In the genomic region with DNA sequence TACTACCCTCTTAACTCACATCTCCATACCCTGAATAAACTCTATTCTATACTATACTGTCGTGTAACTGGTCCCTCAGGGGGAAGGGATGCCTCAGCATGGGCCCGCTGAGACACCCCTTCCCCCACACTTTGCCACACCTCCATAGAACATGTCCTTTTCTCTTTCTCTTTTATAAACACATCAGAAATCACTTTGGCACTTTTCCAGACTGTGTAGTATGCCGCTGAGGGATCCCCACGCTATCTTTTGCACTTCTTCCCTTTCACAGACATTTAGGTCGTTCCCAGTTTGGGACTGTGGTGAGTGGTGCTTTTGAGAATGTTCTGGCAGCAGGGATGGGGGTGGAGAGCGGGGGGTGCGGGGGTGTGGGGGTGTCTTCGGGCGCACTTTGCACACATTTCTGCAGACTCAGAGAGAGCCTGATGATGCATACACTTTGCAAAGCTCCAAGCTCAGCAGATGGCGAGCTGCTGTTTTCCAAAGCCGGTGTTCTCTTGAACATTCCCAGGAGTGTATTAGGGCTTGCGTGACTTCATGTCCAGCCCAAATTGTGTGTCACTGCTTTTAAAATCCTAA, we compare ENCODE assay signal across 19 mouse cellular contexts. TPM values are rescaled to one million over a fixed set of nuclear protein-coding genes. Genes with fewer than 3 reads are reported as not detected.
DNase-seq lines count a peak whose midpoint lies in the region; ATAC-seq and TF ChIP-seq lines count a peak whose summit lies in the region.
"Had no signal": no experiment of that assay in that cellular context is flagged by ENCODE, and none has a peak within 500 bp of the region (broad histone marks: within the 10 kb centered on the region; RNA-seq: fewer than 3 reads in every experiment).

No protein-coding gene starts in this region.

- no peak overlapping the region for H3K4me2 ChIP-seq in lung, embryonic 14.5 days
- peak overlapping the region; percentile 3; the same call in 1 of the 2 replicates for H3K4me2 ChIP-seq in stomach, postnatal 0 days (replicated peaks; ENCODE audit: low read depth)
- no peak overlapping the region for H3K4me2 ChIP-seq in kidney, embryonic 14.5 days (replicated peaks; ENCODE audit: low read depth, low read length)
- H3K4me2 ChIP-seq in forebrain, embryonic 14.5 days (ENCODE audit: low read length): no peak overlapping the region
- H3K4me2 ChIP-seq: hindbrain, embryonic 13.5 days; limb, embryonic 12.5 days; neural tube, embryonic 15.5 days had no signal

- no peak for ATAC-seq in lung, embryonic 14.5 days (ENCODE audit: insufficient read depth)
- ATAC-seq in stomach, postnatal 0 days (ENCODE audit: low FRiP score, low TSS enrichment): peak; percentile 40; the same call in 1 of the 2 replicates
- ATAC-seq in kidney, embryonic 14.5 days (ENCODE audit: low FRiP score, low TSS enrichment): no peak
- no peak for ATAC-seq in forebrain, embryonic 14.5 days

- no peaks in the 10 kb centered on the region for H3K36me3 ChIP-seq in lung, embryonic 14.5 days (ENCODE audit: insufficient read depth)
- no peaks in the 10 kb centered on the region for H3K36me3 ChIP-seq in stomach, postnatal 0 days (ENCODE audit: control insufficient read depth, insufficient read depth, low read length)
- H3K36me3 ChIP-seq in kidney, embryonic 14.5 days (ENCODE audit: control insufficient read depth, insufficient read depth, low read length): no peaks in the 10 kb centered on the region
- H3K36me3 ChIP-seq in forebrain, embryonic 14.5 days (ENCODE audit: control insufficient read depth, insufficient read depth, low read length): no peaks in the 10 kb centered on the region
- H3K36me3 ChIP-seq: embryonic facial prominence, embryonic 10.5 days; hindbrain, embryonic 13.5 days; limb, embryonic 12.5 days; neural tube, embryonic 15.5 days had no signal

- no peak for TF ChIP-seq EP300 in stomach, postnatal 0 days (optimal IDR thresholded peaks at IDR 0.05)

- no peak for TF ChIP-seq CTCF in lung, embryonic 14.5 days (IDR thresholded peaks at IDR 0.05; ENCODE audit: low read depth)
- no peak for TF ChIP-seq CTCF in stomach, postnatal 0 days (IDR thresholded peaks at IDR 0.05; ENCODE audit: low read depth)

- H3K4me3 ChIP-seq in lung, embryonic 14.5 days (ENCODE audit: low read depth, low read length): no peak overlapping the region
- H3K4me3 ChIP-seq in stomach, postnatal 0 days (ENCODE audit: low read depth, low read length): no peak overlapping the region
- no peak overlapping the region for H3K4me3 ChIP-seq in kidney, embryonic 14.5 days (ENCODE audit: low read length)
- no peak overlapping the region for H3K4me3 ChIP-seq in forebrain, embryonic 14.5 days (ENCODE audit: low read depth, low read length)
- H3K4me3 ChIP-seq: embryonic facial prominence, embryonic 10.5 days; hindbrain, embryonic 13.5 days; limb, embryonic 12.5 days; megakaryocyte, embryonic 14.5 days; neural tube, embryonic 15.5 days had no signal

- no peaks in the 10 kb centered on the region for H3K27me3 ChIP-seq in lung, embryonic 14.5 days (ENCODE audit: insufficient read depth, low read length)
- H3K27me3 ChIP-seq in stomach, postnatal 0 days (ENCODE audit: control insufficient read depth, insufficient read depth, low read length): no peaks in the 10 kb centered on the region
- H3K27me3 ChIP-seq in kidney, embryonic 14.5 days (ENCODE audit: control insufficient read depth, insufficient read depth, low read length): no peaks in the 10 kb centered on the region
- H3K27me3 ChIP-seq in forebrain, embryonic 14.5 days (replicated peaks; ENCODE audit: control insufficient read depth, insufficient read depth, low read length): no peaks in the 10 kb centered on the region
- H3K27me3 ChIP-seq: hindbrain, embryonic 13.5 days; limb, embryonic 12.5 days; megakaryocyte, embryonic 14.5 days; neural tube, embryonic 15.5 days had no signal

- WGBS in lung, embryonic 14.5 days: 62% methylated on average over 12 of the region's 12 CpGs
- WGBS in stomach, postnatal 0 days: 65% methylated on average over 12 of the region's 12 CpGs
- 89% methylated on average over 12 of the region's 12 CpGs for WGBS in kidney, embryonic 14.5 days
- 89% methylated on average over 12 of the region's 12 CpGs for WGBS in forebrain, embryonic 14.5 days

- DNase-seq in gastrocnemius, adult 18-20 months (ENCODE audit: low spot score): peak; percentile 9
- DNase-seq in gastrocnemius, postnatal 10 days: no peak
- DNase-seq in lung, embryonic 14.5 days: peak; percentile 53
- no peak for DNase-seq in lung, postnatal 25 days (ENCODE audit: low spot score)
- peak; percentile 40 to 72 for DNase-seq in left cerebral cortex, adult 9 months (ENCODE audit: low spot score in 2 of 2)
- DNase-seq in stomach, postnatal 0 days (ENCODE audit: low spot score): no peak
- no peak for DNase-seq in forebrain, embryonic 14.5 days (ENCODE audit: low spot score)
- DNase-seq: adrenal gland, adult 8-10 months; cerebellum, postnatal 14 days; spleen, adult 18-20 months had no signal

- H3K4me1 ChIP-seq in lung, embryonic 14.5 days (ENCODE audit: insufficient read depth): no peaks in the 10 kb centered on the region
- H3K4me1 ChIP-seq in stomach, postnatal 0 days (replicated peaks; ENCODE audit: control insufficient read depth, insufficient read depth): no peaks in the 10 kb centered on the region; the same call in 1 of the 2 replicates
- H3K4me1 ChIP-seq in kidney, embryonic 14.5 days (ENCODE audit: control insufficient read depth, insufficient read depth, low read length): peaks cover 10% of the 10 kb centered on the region
- H3K4me1 ChIP-seq in forebrain, embryonic 14.5 days (ENCODE audit: control insufficient read depth, insufficient read depth, low read length): no peaks in the 10 kb centered on the region
- H3K4me1 ChIP-seq: hindbrain, embryonic 13.5 days; megakaryocyte, embryonic 14.5 days had no signal

- H3K9ac ChIP-seq in lung, embryonic 14.5 days: no peak overlapping the region
- no peak overlapping the region for H3K9ac ChIP-seq in stomach, postnatal 0 days (ENCODE audit: low read length)
- H3K9ac ChIP-seq in kidney, embryonic 14.5 days (ENCODE audit: low read depth, low read length): no peak overlapping the region
- H3K9ac ChIP-seq in forebrain, embryonic 14.5 days (ENCODE audit: low read length): no peak overlapping the region
- H3K9ac ChIP-seq: hindbrain, embryonic 13.5 days; limb, embryonic 12.5 days; neural tube, embryonic 15.5 days had no signal

- H3K27ac ChIP-seq in lung, embryonic 14.5 days (ENCODE audit: low read depth): no peak overlapping the region
- no peak overlapping the region for H3K27ac ChIP-seq in stomach, postnatal 0 days (replicated peaks)
- no peak overlapping the region for H3K27ac ChIP-seq in kidney, embryonic 14.5 days (ENCODE audit: low read depth, low read length)
- H3K27ac ChIP-seq in forebrain, embryonic 14.5 days (ENCODE audit: low read depth, low read length): no peak overlapping the region
- H3K27ac ChIP-seq: embryonic facial prominence, embryonic 10.5 days; hindbrain, embryonic 13.5 days; limb, embryonic 12.5 days; neural tube, embryonic 15.5 days had no signal

- H3K9me3 ChIP-seq in lung, embryonic 14.5 days (ENCODE audit: low read depth, low read length): no peaks in the 10 kb centered on the region
- no peaks in the 10 kb centered on the region for H3K9me3 ChIP-seq in stomach, postnatal 0 days (ENCODE audit: control insufficient read depth, low read length)
- H3K9me3 ChIP-seq in kidney, embryonic 14.5 days (ENCODE audit: control insufficient read depth, low read length): no peaks in the 10 kb centered on the region
- H3K9me3 ChIP-seq in forebrain, embryonic 14.5 days (replicated peaks; ENCODE audit: control insufficient read depth, low read length): no peaks in the 10 kb centered on the region
- H3K9me3 ChIP-seq: hindbrain, embryonic 13.5 days; neural tube, embryonic 15.5 days had no signal

RNA-seq across cellular contexts. Expression of gene Rxfp2, which starts 8.1 kb away (rescaled TPM):
- total RNA-seq in gastrocnemius, adult 18-20 months (2021): not detected
- total RNA-seq in gastrocnemius, postnatal 10 days (2021): not detected
- 0.66 and 0.68 TPM in 2 replicates for polyA plus RNA-seq in lung, embryonic 14.5 days (2014; fragmentation: Nextera tagmentation; extraction: Ambion mirVana)
- 0.06 and 0.15 TPM in 2 replicates for polyA plus RNA-seq in stomach, postnatal 0 days (2015; fragmentation: Nextera tagmentation; extraction: Ambion mirVana)
- polyA plus RNA-seq in kidney, embryonic 14.5 days (2014; fragmentation: Nextera tagmentation; extraction: Ambion mirVana): 6.0 and 7.9 TPM in 2 replicates
- 0.25 and 0.30 TPM in 2 replicates for polyA plus RNA-seq in forebrain, embryonic 14.5 days (2014; fragmentation: Nextera tagmentation; extraction: Ambion mirVana)
- total RNA-seq: adrenal gland, adult 8-10 months; monocyte, adult 5-6 weeks had no signal
- polyA plus RNA-seq: liver, embryonic 16.5 days; thymus, postnatal 0 days had no signal

Comparison
In these comparisons a context has a peak if more than half of its experiments do, and no peak if none do; other contexts are left out.
1. DNase-seq: peak in gastrocnemius, adult 18-20 months (single experiment), lung, embryonic 14.5 days (single experiment) and left cerebral cortex, adult 9 months (2 of 2); none in gastrocnemius, postnatal 10 days (single experiment), lung, postnatal 25 days (single experiment), stomach, postnatal 0 days (single experiment) and forebrain, embryonic 14.5 days (single experiment).